Mouse (Mus musculus) liver, postnatal 0 days (tissue): ENCODE measurements around the gene Scd1. TPM values are rescaled to one million over a fixed set of nuclear protein-coding genes. Genes with fewer than 3 reads are reported as not detected.

Experiments used
- ATAC-seq: fragments of 200-750 bp; cut with Nextera tagmentation; 2 replicates; pipeline ENCODE4 v1.8.0; 2017; ENCODE audit warnings: mild to moderate bottlenecking, moderate library complexity
- DNase-seq: peaks from one replicate; pipeline ENCODE4 v3.0.0-alpha.2; 2016
- H3K27ac ChIP-seq: fragments of 300-500 bp; sonication (generic); 2 replicates; pipeline ENCODE4 v1.5.1; 2014; ENCODE audit warnings: antibody characterized with exemption, moderate library complexity, mild to moderate bottlenecking, low read depth
- H3K27me3 ChIP-seq: fragments of 300-500 bp; sonication (generic); 2 replicates; pipeline ENCODE4 v1.6.1; 2014; ENCODE audit warnings: low read length, control low read depth, mixed read lengths; ENCODE audit not compliant: insufficient read depth
- H3K36me3 ChIP-seq: fragments of 300-500 bp; sonication (generic); replicated peaks from 2 replicates; pipeline ENCODE4 v1.6.1; 2014; ENCODE audit warnings: mild to moderate bottlenecking, control low read depth, low read length, moderate library complexity, mixed read lengths; ENCODE audit not compliant: insufficient read depth
- H3K4me1 ChIP-seq: fragments of 300-500 bp; sonication (generic); 2 replicates; pipeline ENCODE4 v1.6.1; 2014; ENCODE audit warnings: antibody characterized with exemption, mild to moderate bottlenecking, control low read depth; ENCODE audit not compliant: insufficient read depth
- H3K4me2 ChIP-seq: fragments of 300-500 bp; sonication (generic); 2 replicates; pipeline ENCODE4 v1.6.1; 2014; ENCODE audit warnings: low read depth, mild to moderate bottlenecking, low read length, moderate library complexity, mixed read lengths
- H3K4me3 ChIP-seq: fragments of 300-500 bp; sonication (generic); 2 replicates; pipeline ENCODE4 v1.5.1; 2014; ENCODE audit warnings: low read depth, low read length
- H3K9ac ChIP-seq: fragments of 300-500 bp; sonication (generic); replicated peaks from 2 replicates; pipeline ENCODE4 v1.6.1; 2014; ENCODE audit warnings: mild to moderate bottlenecking, moderate library complexity
- H3K9me3 ChIP-seq: fragments of 300-500 bp; sonication (generic); 2 replicates; pipeline ENCODE4 v1.6.1; 2016; ENCODE audit warnings: mild to moderate bottlenecking, control low read depth, low read length, mixed read lengths
- CTCF ChIP-seq: sonication (generic); IDR thresholded peaks from 2 replicates; pipeline ENCODE4 v1.5.1; 2016; ENCODE audit warnings: antibody characterized with exemption, low read depth
- EP300 ChIP-seq: IDR thresholded peaks from 2 replicates; pipeline ENCODE4 v1.6.1; 2016; ENCODE audit warnings: antibody characterized with exemption, low read depth, mild to moderate bottlenecking
- WGBS: fragments of 180-500 bp; shearing (Covaris S2); extraction: QIAGEN DNeasy Blood & Tissue Kit; methylation state at CpG from one replicate; pipeline ENCODE4 v1.1.7; 2014; ENCODE audit not compliant: insufficient replicate concordance; 5-methylcytosine and 5-hydroxymethylcytosine counted together
- polyA plus RNA-seq: library from polyadenylated mRNA; unstranded; fragments of >200 nt; fragmentation: Nextera tagmentation; extraction: Ambion mirVana; gene quantifications from 2 replicates; pipeline ENCODE4 v1.2.1, GENCODE M21; 2015

The Scd1 gene
- polyA plus RNA-seq, 1 experiment from 2014 or later: 2.3 TPM

GRCm38 (mm10) chr19:44418544-44418943 lies 10.9 kb upstream of the Scd1 start:
- Histone ChIP-seq H3K9me3 (no peaks in the 10 kb centered on the region), H3K27ac (no peak overlapping the region), H3K27me3 (0 out of 2 replicates have a peak, but pooled peaks cover 4% of the 10 kb centered on the region), H3K4me3 (no peak overlapping the region), H3K36me3 (no peaks in the 10 kb centered on the region), H3K4me2 (no peak overlapping the region), H3K4me1 (peaks cover 8% of the 10 kb centered on the region), H3K9ac (no peak overlapping the region)
- no peak for DNase-seq
- TF ChIP-seq CTCF (no peak), EP300 (no peak)
- 69% methylated on average over 9 of the region's 9 CpGs for whole genome bisulfite sequencing
- no peak for ATAC-seq

GRCm38 (mm10) chr19:44418061-44418460 lies 10.4 kb upstream of the Scd1 start:
- no peak overlapping the region for H3K4me2 ChIP-seq
- no peak overlapping the region for H3K4me3 ChIP-seq
- 0 out of 2 replicates have a peak, but pooled peaks have one; percentile 12 for ATAC-seq
- 69% methylated on average over 5 of the region's 5 CpGs for WGBS
- no peak for DNase-seq
- H3K36me3 ChIP-seq: no peaks in the 10 kb centered on the region
- H3K9me3 ChIP-seq: no peaks in the 10 kb centered on the region
- H3K27ac ChIP-seq: no peak overlapping the region
- H3K4me1 ChIP-seq: peaks cover 8% of the 10 kb centered on the region
- H3K27me3 ChIP-seq: 0 out of 2 replicates have a peak, but pooled peaks cover 4% of the 10 kb centered on the region
- H3K9ac ChIP-seq: no peak overlapping the region
- no peak for TF ChIP-seq CTCF
- no peak for TF ChIP-seq EP300

GRCm38 (mm10) chr19:44417448-44417847 lies 9.8 kb upstream of the Scd1 start:
- TF ChIP-seq CTCF: no peak
- no peak for TF ChIP-seq EP300
- Histone ChIP-seq H3K9ac (no peak overlapping the region), H3K4me1 (peaks cover 8% of the 10 kb centered on the region), H3K9me3 (no peaks in the 10 kb centered on the region), H3K36me3 (no peaks in the 10 kb centered on the region), H3K4me3 (no peak overlapping the region), H3K27ac (no peak overlapping the region), H3K27me3 (0 out of 2 replicates have a peak, but pooled peaks cover 4% of the 10 kb centered on the region), H3K4me2 (no peak overlapping the region)
- DNase-seq (no peak), ATAC-seq (no peak)
- WGBS: 62% methylated on average over 4 of the region's 4 CpGs

GRCm38 (mm10) chr19:44416240-44416639 lies 8.6 kb upstream of the Scd1 start:
- Histone ChIP-seq H3K4me2 (no peak overlapping the region), H3K9ac (no peak overlapping the region), H3K27me3 (0 out of 2 replicates have a peak, but pooled peaks cover 4% of the 10 kb centered on the region), H3K4me1 (peaks cover 4% of the 10 kb centered on the region), H3K27ac (no peak overlapping the region), H3K36me3 (no peaks in the 10 kb centered on the region), H3K4me3 (no peak overlapping the region), H3K9me3 (no peaks in the 10 kb centered on the region)
- 57% methylated on average over 5 of the region's 5 CpGs for WGBS
- ATAC-seq: peak; percentile 85
- TF ChIP-seq EP300 (no peak), CTCF (no peak)
- peak; percentile 39 for DNase-seq

- Histone ChIP-seq H3K4me2 (no peak overlapping the region), H3K4me1 (peaks cover 4% of the 10 kb centered on the region), H3K27me3 (0 out of 2 replicates have a peak, but pooled peaks cover 4% of the 10 kb centered on the region), H3K27ac (no peak overlapping the region), H3K9me3 (no peaks in the 10 kb centered on the region), H3K9ac (no peak overlapping the region), H3K36me3 (no peaks in the 10 kb centered on the region), H3K4me3 (no peak overlapping the region)
- TF ChIP-seq CTCF (no peak), EP300 (no peak)
- WGBS: 59% methylated on average over 5 of the region's 5 CpGs
- ATAC-seq: no peak
- no peak for DNase-seq
Measured at GRCm38 (mm10) chr19:44415464-44415863, 7.8 kb upstream of the Scd1 start.

GRCm38 (mm10) chr19:44410269-44410992 lies 2.8 kb upstream of the Scd1 start:
- DNase-seq (no peak), ATAC-seq (no peak)
- Histone ChIP-seq H3K27me3 (peaks cover 6% of the 10 kb centered on the region; the same call in 1 of the 2 replicates), H3K4me1 (peaks cover 14% of the 10 kb centered on the region), H3K36me3 (no peaks in the 10 kb centered on the region), H3K9ac (no peak overlapping the region), H3K9me3 (no peaks in the 10 kb centered on the region), H3K4me3 (no peak overlapping the region), H3K4me2 (no peak overlapping the region), H3K27ac (no peak overlapping the region)
- 84% methylated on average over 20 of the region's 20 CpGs for WGBS
- no peak for TF ChIP-seq EP300
- TF ChIP-seq CTCF: no peak
